Mouse (Mus musculus) hindbrain, postnatal 0 days (tissue): ENCODE measurements at regions not wholly inside any gene's neighbourhood (a gene's known extent, or its start where the extent isn't known, plus 50 kb on each side); places are given as distances from the start of the nearest gene placed in this dataset.
"Not testable (repeated sequence)": the region's sequence is repeated elsewhere in the genome, so short reads cannot be mapped to it uniquely, and the experiment has no call there.

Experiments
- ATAC-seq: fragments of 200-750 bp; cut with Nextera tagmentation; 2 replicates; pipeline ENCODE4 v1.8.0; 2017; ENCODE audit warnings: mild to moderate bottlenecking, moderate TSS enrichment, moderate library complexity
- DNase-seq: peaks from one replicate; pipeline ENCODE4 v3.0.0-alpha.2; 2015; ENCODE audit warnings: low spot score
- H3K27ac ChIP-seq: fragments of 300-500 bp; sonication (generic); 2 replicates; pipeline ENCODE4 v1.5.1; 2014; ENCODE audit warnings: mild to moderate bottlenecking
- H3K27me3 ChIP-seq: fragments of 300-500 bp; sonication (generic); 2 replicates; pipeline ENCODE4 v1.6.1; 2014; ENCODE audit warnings: low read length, mixed read lengths; ENCODE audit not compliant: insufficient read depth
- H3K36me3 ChIP-seq: fragments of 300-500 bp; sonication (generic); 2 replicates; pipeline ENCODE4 v1.6.1; 2014; ENCODE audit warnings: low read length, mixed read lengths; ENCODE audit not compliant: insufficient read depth
- H3K4me1 ChIP-seq: fragments of 300-500 bp; sonication (generic); 2 replicates; pipeline ENCODE4 v1.6.1; 2014; ENCODE audit warnings: antibody characterized with exemption, low read length, mixed read lengths; ENCODE audit not compliant: insufficient read depth
- H3K4me2 ChIP-seq: fragments of 300-500 bp; sonication (generic); 2 replicates; pipeline ENCODE4 v1.6.1; 2014; ENCODE audit warnings: low read depth, mild to moderate bottlenecking, low read length, moderate library complexity, mixed read lengths
- H3K4me3 ChIP-seq: fragments of 300-500 bp; sonication (generic); 2 replicates; pipeline ENCODE4 v1.5.1; 2014; ENCODE audit warnings: low read length
- H3K9ac ChIP-seq: fragments of 300-500 bp; sonication (generic); replicated peaks from 2 replicates; pipeline ENCODE4 v1.6.1; 2014; ENCODE audit warnings: mild to moderate bottlenecking, low read length, moderate library complexity, mixed read lengths
- H3K9me3 ChIP-seq: fragments of 300-500 bp; sonication (generic); 2 replicates; pipeline ENCODE4 v1.6.1; 2016; ENCODE audit warnings: low read length, mixed read lengths
- CTCF ChIP-seq: IDR thresholded peaks from 2 replicates; pipeline ENCODE4 v1.5.1; 2016; ENCODE audit warnings: antibody characterized with exemption, control low read depth, low read depth
- WGBS: fragments of 180-500 bp; shearing (Covaris S2); extraction: QIAGEN DNeasy Blood & Tissue Kit; methylation state at CpG from one replicate; pipeline ENCODE4 v1.1.7; 2014; 5-methylcytosine and 5-hydroxymethylcytosine counted together

DNA sequence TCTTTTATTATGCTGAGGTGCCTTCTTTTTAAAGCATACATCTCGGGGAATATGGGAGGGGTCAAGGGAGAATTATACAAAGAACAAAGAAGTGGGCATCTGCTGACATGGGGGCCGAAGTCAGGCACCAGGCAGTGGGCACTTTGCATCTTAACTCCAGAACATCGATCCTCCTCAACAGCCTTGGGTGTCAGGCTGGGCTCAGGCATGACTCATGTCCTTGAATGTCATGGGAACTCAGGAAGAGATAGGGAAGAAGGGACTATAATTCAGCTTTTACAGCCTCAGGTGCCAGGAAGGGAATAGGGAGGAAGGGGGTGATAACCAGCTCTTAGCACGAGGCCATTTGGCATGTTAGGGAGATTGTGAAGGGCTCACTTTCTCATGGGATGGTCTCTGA is 85.6 kb upstream of the Ptprz1 start:
- not testable (repeated sequence) for H3K36me3 ChIP-seq, ATAC-seq, DNase-seq, H3K27ac ChIP-seq, H3K4me3 ChIP-seq, H3K9me3 ChIP-seq, H3K4me2 ChIP-seq, H3K9ac ChIP-seq, H3K27me3 ChIP-seq, H3K4me1 ChIP-seq
- WGBS = 83% methylated on average over 4 of the region's 4 CpGs

GRCm38 (mm10) chr6:22791801-22792200 is 83.5 kb upstream of the Ptprz1 start:
- Histone ChIP-seq H3K4me3 (no peak overlapping the region), H3K4me2 (no peak overlapping the region), H3K4me1 (0 out of 2 replicates have a peak, but pooled peaks cover 9% of the 10 kb centered on the region), H3K36me3 (no peaks in the 10 kb centered on the region), H3K9me3 (no peaks in the 10 kb centered on the region), H3K9ac (no peak overlapping the region), H3K27me3 (no peaks in the 10 kb centered on the region), H3K27ac (no peak overlapping the region)
- WGBS = 92% methylated on average over 4 of the region's 4 CpGs
- no peak for DNase-seq
- no peak for TF ChIP-seq CTCF
- ATAC-seq = no peak

GRCm38 (mm10) chr6:22792601-22793000 is 82.7 kb upstream of the Ptprz1 start:
- ATAC-seq (no peak), DNase-seq (no peak)
- H3K4me3 ChIP-seq = no peak overlapping the region
- 0 out of 2 replicates have a peak overlapping the region, but pooled peaks have one; percentile 86 for H3K27ac ChIP-seq
- H3K27me3 ChIP-seq = no peaks in the 10 kb centered on the region
- no peaks in the 10 kb centered on the region for H3K36me3 ChIP-seq
- WGBS = 89% methylated on average over 3 of the region's 3 CpGs
- TF ChIP-seq CTCF = no peak
- H3K9me3 ChIP-seq = no peaks in the 10 kb centered on the region
- H3K4me1 ChIP-seq = 0 out of 2 replicates have a peak, but pooled peaks cover 9% of the 10 kb centered on the region
- no peak overlapping the region for H3K9ac ChIP-seq
- H3K4me2 ChIP-seq = no peak overlapping the region

DNA sequence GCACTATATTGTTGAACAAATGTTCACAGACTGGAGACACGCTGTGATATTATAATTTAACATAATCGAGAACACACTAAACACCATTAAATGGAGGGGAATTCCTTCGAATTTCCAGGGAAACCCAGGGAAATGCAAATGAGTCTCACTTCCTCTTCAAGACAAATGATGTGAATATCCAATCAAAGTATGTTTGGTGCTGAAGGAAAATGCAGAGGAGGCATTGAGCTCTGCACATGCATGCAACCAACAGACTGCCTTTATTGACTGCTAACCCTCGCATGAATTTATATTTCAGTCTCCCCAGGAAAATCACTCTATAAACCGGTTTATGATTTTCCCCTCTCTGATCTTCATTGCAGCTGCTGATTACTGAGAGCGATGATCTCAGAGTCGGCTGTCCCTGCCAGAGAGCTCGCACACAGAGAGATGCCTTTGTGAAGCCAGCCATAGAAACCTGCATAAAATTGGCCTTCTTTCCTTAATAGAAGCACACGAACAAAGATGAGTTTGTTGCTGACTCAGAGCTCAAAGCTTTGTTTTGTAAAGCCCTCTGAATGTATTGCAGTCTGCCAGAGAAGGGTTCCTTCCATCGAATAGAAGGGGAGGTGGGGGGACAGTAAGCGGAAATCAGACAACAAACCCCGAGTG is 81.1 kb upstream of the Ptprz1 start:
- no peaks in the 10 kb centered on the region for H3K27me3 ChIP-seq
- H3K4me2 ChIP-seq = peak overlapping the region; percentile 32
- no peak for TF ChIP-seq CTCF
- 0 out of 2 replicates have a peak, but pooled peaks cover 9% of the 10 kb centered on the region for H3K4me1 ChIP-seq
- H3K36me3 ChIP-seq = no peaks in the 10 kb centered on the region
- DNase-seq = peak; percentile 85
- peak overlapping the region; percentile 2; the same call in 1 of the 2 replicates for H3K9ac ChIP-seq
- WGBS = 9% methylated on average over 12 of the region's 12 CpGs
- peak; percentile 94 for ATAC-seq
- peak overlapping the region; percentile 86 for H3K27ac ChIP-seq
- no peaks in the 10 kb centered on the region for H3K9me3 ChIP-seq
- H3K4me3 ChIP-seq = no peak overlapping the region

- H3K27ac ChIP-seq = peak overlapping the region; percentile 86
- H3K27me3 ChIP-seq = no peaks in the 10 kb centered on the region
- no peaks in the 10 kb centered on the region for H3K36me3 ChIP-seq
- 31% methylated on average over 3 of the region's 3 CpGs for WGBS
- 0 out of 2 replicates have a peak, but pooled peaks cover 9% of the 10 kb centered on the region for H3K4me1 ChIP-seq
- H3K4me3 ChIP-seq = no peak overlapping the region
- H3K4me2 ChIP-seq = peak overlapping the region; percentile 32
- no peak for TF ChIP-seq CTCF
- no peaks in the 10 kb centered on the region for H3K9me3 ChIP-seq
- peak overlapping the region; percentile 2; the same call in 1 of the 2 replicates for H3K9ac ChIP-seq
- DNase-seq = peak; percentile 32
- ATAC-seq = 0 out of 2 replicates have a peak, but pooled peaks have one; percentile 52
Observed at GRCm38 (mm10) chr6:22794755-22795154, 80.5 kb upstream of the Ptprz1 start.

DNA sequence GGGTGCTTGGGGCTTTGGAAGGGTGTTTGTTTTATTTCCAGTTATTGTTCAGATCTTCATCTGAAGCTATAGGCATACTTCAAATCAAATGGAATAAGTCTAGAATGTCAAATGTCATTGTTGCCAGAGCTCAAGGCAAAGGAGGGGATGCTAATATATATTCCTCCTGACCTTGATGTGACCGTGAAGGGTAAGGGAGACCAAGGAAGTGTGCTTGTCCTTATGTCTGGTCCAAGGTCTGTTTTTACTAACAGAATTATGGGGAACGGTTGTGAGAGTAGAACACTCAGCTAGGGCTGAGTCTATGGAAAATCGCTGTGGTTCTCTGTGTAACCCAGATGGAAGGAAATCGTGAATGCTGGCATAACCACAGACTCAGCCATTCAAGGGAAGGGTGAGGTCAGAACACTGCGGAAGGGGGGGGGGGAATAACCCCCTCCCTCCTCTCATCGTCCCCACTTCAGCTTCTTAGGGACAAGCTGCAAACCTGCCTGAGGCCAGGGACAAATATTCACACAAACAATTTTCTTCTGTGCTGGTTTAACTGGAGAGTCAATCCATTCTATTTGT is 79.9 kb upstream of the Ptprz1 start:
- 17% methylated on average over 6 of the region's 6 CpGs for WGBS

DNA sequence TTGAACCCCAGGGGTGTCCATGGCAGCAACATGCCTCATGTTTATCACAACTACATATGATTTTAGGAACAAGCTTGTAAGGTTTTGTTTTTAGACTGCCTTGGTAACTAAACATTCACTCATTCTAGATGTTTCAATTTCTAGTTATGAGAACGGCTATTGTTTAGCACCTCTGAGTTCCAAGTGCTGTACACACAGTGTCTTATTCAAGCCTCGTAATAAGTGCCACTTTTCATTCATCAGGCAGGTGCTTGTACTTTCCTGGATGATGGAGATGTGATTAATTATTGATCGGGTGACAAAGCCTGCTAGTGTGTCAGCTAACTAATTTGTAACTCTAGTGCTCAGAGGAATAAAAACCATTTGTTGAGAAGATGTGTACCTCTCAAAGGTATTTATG is 73.4 kb upstream of the Ptprz1 start:
- no peaks in the 10 kb centered on the region for H3K9me3 ChIP-seq
- H3K9ac ChIP-seq = no peak overlapping the region
- WGBS = 62% methylated on average over 3 of the region's 3 CpGs
- TF ChIP-seq CTCF = no peak
- no peak overlapping the region for H3K4me3 ChIP-seq
- H3K27me3 ChIP-seq = no peaks in the 10 kb centered on the region
- ATAC-seq = no peak
- no peaks in the 10 kb centered on the region for H3K36me3 ChIP-seq
- H3K4me2 ChIP-seq = no peak overlapping the region
- DNase-seq = no peak
- H3K27ac ChIP-seq = no peak overlapping the region
- no peaks in the 10 kb centered on the region for H3K4me1 ChIP-seq

More for the DNA sequence above, 79.9 kb upstream of the Ptprz1 start:
- peak; percentile 61 for ATAC-seq
- DNase-seq = peak; percentile 43
- H3K9ac ChIP-seq = no peak overlapping the region; the same call in 1 of the 2 replicates
- H3K27me3 ChIP-seq = no peaks in the 10 kb centered on the region
- H3K4me1 ChIP-seq = 0 out of 2 replicates have a peak, but pooled peaks cover 9% of the 10 kb centered on the region
- TF ChIP-seq CTCF = no peak
- peak overlapping the region; percentile 86 for H3K27ac ChIP-seq
- H3K4me3 ChIP-seq = no peak overlapping the region
- H3K4me2 ChIP-seq = no peak overlapping the region
- no peaks in the 10 kb centered on the region for H3K9me3 ChIP-seq
- H3K36me3 ChIP-seq = no peaks in the 10 kb centered on the region
